Mouse (Mus musculus): ENCODE measurements around the gene Mrpl30. TPM values are rescaled to one million over a fixed set of nuclear protein-coding genes. Genes with fewer than 3 reads are reported as not detected.

Gene Mrpl30
- polyA plus RNA-seq, 1 experiment from 2014 or later: 251 TPM

DNA sequence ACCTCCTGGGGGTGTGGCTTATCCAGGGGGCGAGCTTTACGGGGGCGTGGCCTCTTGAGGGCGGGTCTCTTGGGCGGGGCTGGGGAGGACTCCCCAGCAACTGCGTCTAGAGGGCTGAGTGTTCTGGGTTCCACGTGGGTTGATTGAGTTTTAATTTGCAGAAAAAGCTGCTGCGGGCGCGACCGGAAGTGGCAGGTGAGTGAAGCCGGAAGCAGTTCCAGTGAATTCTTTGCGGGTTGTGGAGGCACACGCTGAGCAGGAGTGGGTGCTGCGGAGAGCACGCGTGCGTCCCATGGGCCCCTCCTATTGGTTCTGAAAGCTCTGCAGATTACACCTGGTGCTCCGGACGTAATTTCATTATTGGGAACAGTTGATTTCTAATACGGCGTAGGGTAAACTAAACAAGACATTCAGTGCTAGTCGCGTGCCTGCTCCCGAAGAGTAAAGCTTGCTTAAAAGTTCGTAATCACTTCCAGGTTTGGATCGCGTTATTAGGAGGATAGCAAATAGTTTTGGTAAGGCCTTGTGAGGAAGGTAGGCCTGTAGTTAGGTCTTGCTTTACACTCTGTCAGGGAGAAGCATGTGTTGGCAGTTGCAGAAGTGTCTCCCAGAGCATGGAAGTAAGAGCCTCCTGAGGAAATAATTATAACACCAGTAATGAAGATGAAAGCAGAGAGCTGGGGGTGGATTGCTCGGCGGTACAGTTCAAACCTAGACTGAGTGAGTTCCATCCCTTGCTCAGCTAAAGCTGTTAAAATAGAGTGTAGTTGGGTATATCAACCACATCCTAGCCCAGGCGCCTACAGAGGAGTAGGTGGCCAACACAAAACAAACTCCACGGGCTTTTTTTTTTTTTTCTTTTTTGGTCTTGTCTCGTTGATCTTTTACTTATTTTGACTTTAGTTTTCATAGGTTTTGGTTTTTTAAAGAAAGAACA, 17.9 kb upstream of the Mrpl30 start:
- peaks cover 8% of the 10 kb centered on the region; the same call in 1 of the 2 replicates for H3K27me3 ChIP-seq (ENCODE audit: low read depth, poor library complexity, severe bottlenecking)
- peaks cover 8% of the 10 kb centered on the region; the same call in 1 of the 2 replicates for H3K9me3 ChIP-seq (replicated peaks)
- DNase-seq (ENCODE audit: low spot score): peak; percentile 72
- H3K27ac ChIP-seq (replicated peaks): peak overlapping the region; percentile 81
- H3K36me3 ChIP-seq: peaks cover 30% of the 10 kb centered on the region
- peaks cover 15% of the 10 kb centered on the region for H3K4me1 ChIP-seq
- H3K4me3 ChIP-seq: peak overlapping the region; percentile 64
- 7% methylated on average over 33 of the region's 33 CpGs for WGBS

DNA sequence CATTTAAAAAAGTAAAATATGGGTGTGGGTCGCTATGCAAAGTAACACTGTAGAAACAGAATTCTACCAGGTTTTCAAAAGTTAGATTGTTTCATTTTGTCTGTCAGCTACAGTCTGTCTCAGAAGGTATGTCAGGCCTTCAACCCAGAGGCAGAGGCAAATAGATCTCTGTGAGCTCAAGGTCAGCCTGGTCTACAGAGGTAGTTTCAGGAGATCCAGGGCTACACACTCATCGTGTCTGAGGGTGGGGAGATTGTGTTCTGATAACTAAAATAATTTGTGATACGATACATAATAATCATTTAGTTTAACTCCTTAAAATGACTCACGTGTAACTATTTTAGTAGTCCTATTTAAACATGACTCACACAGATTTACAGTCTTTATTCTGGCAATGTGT, 17.1 kb upstream of the Mrpl30 start:
- Histone ChIP-seq H3K4me1 (peaks cover 15% of the 10 kb centered on the region), H3K27ac (replicated peaks) (no peak overlapping the region), H3K4me3 (peak overlapping the region; percentile 64), H3K9me3 (replicated peaks) (peaks cover 8% of the 10 kb centered on the region; the same call in 1 of the 2 replicates), H3K36me3 (peaks cover 37% of the 10 kb centered on the region), H3K27me3 (ENCODE audit: low read depth, poor library complexity, severe bottlenecking) (peaks cover 8% of the 10 kb centered on the region; the same call in 1 of the 2 replicates)
- no peak for DNase-seq (ENCODE audit: low spot score)
- WGBS: 93% methylated on average over 4 of the region's 4 CpGs

- peaks cover 8% of the 10 kb centered on the region; the same call in 1 of the 2 replicates for H3K9me3 ChIP-seq (replicated peaks)
- H3K27ac ChIP-seq (replicated peaks): no peak overlapping the region
- peaks cover 76% of the 10 kb centered on the region for H3K36me3 ChIP-seq
- WGBS: 94% methylated on average over 13 of the region's 13 CpGs
- H3K4me3 ChIP-seq: no peak overlapping the region
- H3K27me3 ChIP-seq (ENCODE audit: low read depth, poor library complexity, severe bottlenecking): no peaks in the 10 kb centered on the region
- DNase-seq (ENCODE audit: low spot score): no peak
- H3K4me1 ChIP-seq: peaks cover 4% of the 10 kb centered on the region
Measured at GRCm38 (mm10) chr1:37877736-37878460, 12.4 kb upstream of the Mrpl30 start.

GRCm38 (mm10) chr1:37883411-37883810, 6.9 kb upstream of the Mrpl30 start:
- Histone ChIP-seq H3K4me1 (no peaks in the 10 kb centered on the region), H3K4me3 (no peak overlapping the region), H3K36me3 (peaks cover 56% of the 10 kb centered on the region), H3K9me3 (replicated peaks) (no peaks in the 10 kb centered on the region), H3K27me3 (ENCODE audit: low read depth, poor library complexity, severe bottlenecking) (no peaks in the 10 kb centered on the region), H3K27ac (replicated peaks) (no peak overlapping the region)
- 93% methylated on average over 4 of the region's 4 CpGs for WGBS
- no peak for DNase-seq (ENCODE audit: low spot score)

DNA sequence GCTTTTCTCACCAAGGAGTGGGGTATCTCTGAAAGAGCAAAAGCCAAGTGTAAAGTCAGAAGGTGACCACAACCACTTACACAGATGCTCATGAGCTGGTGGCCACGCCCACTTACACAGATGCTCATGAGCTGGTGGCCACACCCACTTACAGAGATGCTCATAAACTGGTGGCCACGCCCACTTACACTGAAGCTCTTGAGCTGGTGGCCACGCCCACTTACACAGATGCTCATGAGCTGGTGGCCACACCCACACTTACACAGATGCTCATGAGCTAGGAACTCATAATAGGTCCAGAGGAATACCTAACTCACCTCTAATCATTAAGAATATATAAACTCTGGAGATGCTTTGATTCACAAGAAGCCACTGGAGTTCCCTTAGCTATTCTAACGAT, 5.8 kb upstream of the Mrpl30 start:
- Histone ChIP-seq H3K36me3 (peaks cover 45% of the 10 kb centered on the region), H3K9me3 (replicated peaks) (no peaks in the 10 kb centered on the region), H3K27ac (replicated peaks) (no peak overlapping the region), H3K27me3 (ENCODE audit: low read depth, poor library complexity, severe bottlenecking) (no peaks in the 10 kb centered on the region), H3K4me1 (peaks cover 5% of the 10 kb centered on the region), H3K4me3 (no peak overlapping the region)
- WGBS: 81% methylated on average over 4 of the region's 4 CpGs
- no peak for DNase-seq (ENCODE audit: low spot score)

- Histone ChIP-seq H3K27ac (replicated peaks) (no peak overlapping the region), H3K9me3 (replicated peaks) (no peaks in the 10 kb centered on the region), H3K4me1 (peaks cover 20% of the 10 kb centered on the region), H3K36me3 (peaks cover 16% of the 10 kb centered on the region), H3K27me3 (ENCODE audit: low read depth, poor library complexity, severe bottlenecking) (no peaks in the 10 kb centered on the region), H3K4me3 (peak overlapping the region; percentile 70)
- no peak for DNase-seq (ENCODE audit: low spot score)
- 83% methylated on average over 7 of the region's 7 CpGs for WGBS
Measured at GRCm38 (mm10) chr1:37889206-37889605, 1.1 kb upstream of the Mrpl30 start.

- H3K4me1 ChIP-seq: peaks cover 20% of the 10 kb centered on the region
- no peak overlapping the region for H3K27ac ChIP-seq (replicated peaks)
- H3K36me3 ChIP-seq: peaks cover 31% of the 10 kb centered on the region
- DNase-seq (ENCODE audit: low spot score): no peak
- WGBS: 93% methylated on average over 3 of the region's 3 CpGs
- H3K4me3 ChIP-seq: peak overlapping the region; percentile 70
- H3K9me3 ChIP-seq (replicated peaks): no peaks in the 10 kb centered on the region
- H3K27me3 ChIP-seq (ENCODE audit: low read depth, poor library complexity, severe bottlenecking): no peaks in the 10 kb centered on the region
Measured at GRCm38 (mm10) chr1:37891400-37891799, 1.1 kb downstream of the Mrpl30 start.

DNA sequence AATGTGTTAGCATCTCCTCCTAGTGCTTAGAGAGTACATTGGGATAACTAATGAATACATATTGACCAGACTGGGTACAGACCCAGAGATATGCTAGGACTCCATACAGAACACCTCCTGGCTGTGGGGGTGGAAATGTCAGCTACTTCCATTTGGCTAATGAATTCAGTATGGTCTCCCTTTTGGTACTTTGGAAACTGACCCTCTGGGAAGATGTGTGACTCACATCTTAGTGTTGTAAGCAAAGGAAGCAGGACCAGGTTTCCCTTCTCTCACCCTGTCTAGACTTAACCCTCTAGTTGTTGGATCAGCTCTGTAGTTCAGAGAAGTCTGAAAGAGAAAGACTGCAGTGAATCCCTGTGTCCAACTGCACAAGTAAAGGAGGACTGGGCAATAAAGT, 4.3 kb downstream of the Mrpl30 start:
- no peak overlapping the region for H3K4me3 ChIP-seq
- no peaks in the 10 kb centered on the region for H3K27me3 ChIP-seq (ENCODE audit: low read depth, poor library complexity, severe bottlenecking)
- H3K4me1 ChIP-seq: peaks cover 14% of the 10 kb centered on the region
- no peak overlapping the region for H3K27ac ChIP-seq (replicated peaks)
- no peaks in the 10 kb centered on the region for H3K9me3 ChIP-seq (replicated peaks)
- no peak for DNase-seq (ENCODE audit: low spot score)
- H3K36me3 ChIP-seq: peaks cover 63% of the 10 kb centered on the region

GRCm38 (mm10) chr1:37899816-37900215, 9.5 kb downstream of the Mrpl30 start:
- no peaks in the 10 kb centered on the region for H3K9me3 ChIP-seq (replicated peaks)
- H3K36me3 ChIP-seq: peaks cover 57% of the 10 kb centered on the region
- DNase-seq (ENCODE audit: low spot score): no peak
- no peak overlapping the region for H3K27ac ChIP-seq (replicated peaks)
- no peak overlapping the region for H3K4me3 ChIP-seq
- H3K4me1 ChIP-seq: no peaks in the 10 kb centered on the region
- no peaks in the 10 kb centered on the region for H3K27me3 ChIP-seq (ENCODE audit: low read depth, poor library complexity, severe bottlenecking)
- WGBS: 86% methylated on average over 4 of the region's 4 CpGs

DNA sequence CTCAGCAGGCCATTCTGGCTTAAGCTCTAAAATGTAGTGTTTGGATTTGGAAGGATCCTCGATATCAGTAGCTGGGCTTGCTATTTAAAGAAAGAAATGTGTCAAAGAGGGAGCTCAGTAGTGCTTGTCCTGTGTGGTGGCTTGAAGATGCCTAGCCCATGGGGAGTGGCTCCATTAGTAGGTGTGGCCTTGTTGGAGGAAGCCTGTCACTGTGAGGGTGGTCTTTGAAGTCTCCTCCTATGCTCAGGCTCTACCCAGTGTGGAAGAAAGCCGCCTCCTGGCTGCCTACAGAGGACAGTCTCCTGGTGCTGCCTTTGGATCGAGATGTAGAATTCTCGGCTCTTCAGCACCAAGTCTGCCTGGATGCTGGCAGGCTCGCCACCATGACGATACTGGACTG, 10.0 kb downstream of the Mrpl30 start:
- 52% methylated on average over 6 of the region's 6 CpGs for WGBS
- H3K9me3 ChIP-seq (replicated peaks): no peaks in the 10 kb centered on the region
- no peaks in the 10 kb centered on the region for H3K4me1 ChIP-seq
- H3K36me3 ChIP-seq: peaks cover 53% of the 10 kb centered on the region
- H3K27ac ChIP-seq (replicated peaks): no peak overlapping the region
- DNase-seq (ENCODE audit: low spot score): no peak
- no peak overlapping the region for H3K4me3 ChIP-seq
- no peaks in the 10 kb centered on the region for H3K27me3 ChIP-seq (ENCODE audit: low read depth, poor library complexity, severe bottlenecking)

DNA sequence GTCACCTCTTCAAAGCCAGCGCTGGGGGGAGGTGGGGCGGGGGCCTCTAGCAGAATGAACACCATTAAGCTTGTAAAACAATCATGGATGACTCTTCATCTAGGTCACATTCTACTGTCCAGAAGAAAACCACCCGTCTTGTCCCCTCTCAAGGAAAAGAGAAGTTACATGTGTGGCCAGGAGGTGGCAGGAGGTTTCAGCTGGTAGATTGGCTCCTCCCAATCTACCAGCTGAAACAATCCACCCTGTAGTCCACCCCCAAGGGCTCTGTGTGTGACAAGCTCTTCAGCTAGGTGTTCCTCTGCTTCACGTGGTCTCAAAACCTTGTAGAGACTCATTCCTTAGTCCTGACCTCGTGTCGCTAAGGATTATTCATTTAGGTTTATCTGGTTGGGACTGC, 12.9 kb downstream of the Mrpl30 start:
- no peaks in the 10 kb centered on the region for H3K27me3 ChIP-seq (ENCODE audit: low read depth, poor library complexity, severe bottlenecking)
- H3K4me3 ChIP-seq: no peak overlapping the region
- H3K27ac ChIP-seq (replicated peaks): no peak overlapping the region
- no peak for DNase-seq (ENCODE audit: low spot score)
- 41% methylated on average over 6 of the region's 6 CpGs for WGBS
- H3K36me3 ChIP-seq: peaks cover 24% of the 10 kb centered on the region
- H3K9me3 ChIP-seq (replicated peaks): no peaks in the 10 kb centered on the region
- no peaks in the 10 kb centered on the region for H3K4me1 ChIP-seq

GRCm38 (mm10) chr1:37912751-37913150, 22.5 kb downstream of the Mrpl30 start:
- Histone ChIP-seq H3K27ac (replicated peaks) (no peak overlapping the region), H3K36me3 (no peaks in the 10 kb centered on the region), H3K9me3 (replicated peaks) (no peaks in the 10 kb centered on the region), H3K4me3 (no peak overlapping the region), H3K27me3 (ENCODE audit: low read depth, poor library complexity, severe bottlenecking) (no peaks in the 10 kb centered on the region), H3K4me1 (no peaks in the 10 kb centered on the region)
- DNase-seq (ENCODE audit: low spot score): no peak
- WGBS: 81% methylated on average over 2 of the region's 2 CpGs

DNA sequence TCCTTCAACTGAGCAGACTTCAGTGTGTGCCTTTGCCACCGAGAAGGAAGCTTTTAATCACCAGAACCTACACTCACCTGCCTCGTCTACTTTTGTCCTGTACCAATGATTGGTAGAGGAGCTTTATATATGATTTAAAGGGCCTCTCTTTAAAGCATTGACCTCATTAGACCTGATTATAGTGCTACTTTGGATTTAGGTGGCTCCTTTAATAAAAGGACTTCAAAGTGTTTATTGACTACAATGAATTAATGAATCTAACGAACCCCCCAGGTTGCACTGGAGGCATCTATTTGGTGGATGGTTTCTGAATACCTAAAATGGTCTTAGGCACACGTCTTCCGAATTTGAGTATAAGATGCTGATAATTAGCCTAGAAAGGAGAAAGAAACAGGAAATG, 26.1 kb downstream of the Mrpl30 start, which contains the start of gene Lyg2:
Lyg2 (minus strand) TSS at position 101 of the 400 bp plus-strand sequence.
- Histone ChIP-seq H3K4me3 (no peak within 1 kb of the TSS), H3K9me3 (replicated peaks) (no peaks in the 10 kb centered on the region), H3K27me3 (ENCODE audit: low read depth, poor library complexity, severe bottlenecking) (no peaks in the 10 kb centered on the region), H3K27ac (replicated peaks) (no peak within 1 kb of the TSS), H3K4me1 (no peaks in the 10 kb centered on the region), H3K36me3 (no peaks in the 10 kb centered on the region)
- DNase-seq (ENCODE audit: low spot score): no peak
- WGBS: 80% methylated on average over 5 of the region's 5 CpGs

Measured in midbrain, embryonic 10.5 days (tissue).